Mouse (Mus musculus): ENCODE results near the gene Abcb1a.

DNA sequence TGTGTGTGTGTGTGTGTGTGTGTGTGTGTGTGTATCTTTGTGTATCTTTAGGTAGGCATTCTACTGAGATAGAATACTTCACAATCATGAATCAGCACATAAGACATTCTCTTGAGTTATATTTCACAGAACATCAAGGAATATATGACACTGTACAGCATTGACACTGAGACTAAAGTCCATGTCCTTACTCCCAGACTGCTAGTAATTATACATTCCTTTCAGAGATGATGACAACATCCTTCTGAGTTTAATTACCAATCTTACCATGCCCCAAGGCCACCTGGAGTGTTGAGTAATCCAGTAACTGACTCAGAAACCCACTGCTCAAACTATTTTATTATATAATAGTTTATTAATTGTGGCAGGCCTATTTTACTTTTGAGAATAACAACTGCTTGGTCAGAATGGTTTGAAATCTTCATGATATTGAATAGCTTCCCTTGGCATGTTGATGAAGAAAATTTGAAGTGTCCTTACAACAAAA, 25.3 kb upstream of the Abcb1a start:
- TF ChIP-seq HCFC1 (IDR thresholded peaks at IDR 0.05; ENCODE audit: borderline replicate concordance, insufficient read depth, low read length) = no peak
- no peak for TF ChIP-seq CHD2 (IDR thresholded peaks at IDR 0.05; ENCODE audit: low read depth, low read length)
- TF ChIP-seq MAFK (IDR thresholded peaks at IDR 0.05; ENCODE audit: insufficient read depth, low read depth, low read length) = no peak
- TF ChIP-seq ZNF384 (IDR thresholded peaks at IDR 0.05; ENCODE audit: low read depth, low read length) = no peak

Data from ES-E14 (cell line).